Mouse (Mus musculus) heart, postnatal 25 days (tissue): Measurements from ENCODE around the gene Icosl. TPM values are rescaled to one million over a fixed set of nuclear protein-coding genes. Genes with fewer than 3 reads are reported as not detected.
"Not testable (repeated sequence)": the region's sequence is repeated elsewhere in the genome, so short reads cannot be mapped to it uniquely, and the experiment has no call there.

ENCODE experiments used
- DNase-seq: peaks from one replicate; pipeline ENCODE4 v3.0.0; 2022; ENCODE audit warnings: low spot score
- intact Hi-C: fragments of 180-260 bp; cut with DNase I; formaldehyde crosslinking; loops from one replicate; pipeline ENCODE4 v1.15.1; 2025
- total RNA-seq, 2 experiments: library from RNA; stranded (reverse); gene quantifications; 2 replicates each; pipeline ENCODE4 v1.2.3; 2021

The Icosl gene
- total RNA-seq: 1 to 10 TPM; 4.2 to 7.2 TPM

DNA sequence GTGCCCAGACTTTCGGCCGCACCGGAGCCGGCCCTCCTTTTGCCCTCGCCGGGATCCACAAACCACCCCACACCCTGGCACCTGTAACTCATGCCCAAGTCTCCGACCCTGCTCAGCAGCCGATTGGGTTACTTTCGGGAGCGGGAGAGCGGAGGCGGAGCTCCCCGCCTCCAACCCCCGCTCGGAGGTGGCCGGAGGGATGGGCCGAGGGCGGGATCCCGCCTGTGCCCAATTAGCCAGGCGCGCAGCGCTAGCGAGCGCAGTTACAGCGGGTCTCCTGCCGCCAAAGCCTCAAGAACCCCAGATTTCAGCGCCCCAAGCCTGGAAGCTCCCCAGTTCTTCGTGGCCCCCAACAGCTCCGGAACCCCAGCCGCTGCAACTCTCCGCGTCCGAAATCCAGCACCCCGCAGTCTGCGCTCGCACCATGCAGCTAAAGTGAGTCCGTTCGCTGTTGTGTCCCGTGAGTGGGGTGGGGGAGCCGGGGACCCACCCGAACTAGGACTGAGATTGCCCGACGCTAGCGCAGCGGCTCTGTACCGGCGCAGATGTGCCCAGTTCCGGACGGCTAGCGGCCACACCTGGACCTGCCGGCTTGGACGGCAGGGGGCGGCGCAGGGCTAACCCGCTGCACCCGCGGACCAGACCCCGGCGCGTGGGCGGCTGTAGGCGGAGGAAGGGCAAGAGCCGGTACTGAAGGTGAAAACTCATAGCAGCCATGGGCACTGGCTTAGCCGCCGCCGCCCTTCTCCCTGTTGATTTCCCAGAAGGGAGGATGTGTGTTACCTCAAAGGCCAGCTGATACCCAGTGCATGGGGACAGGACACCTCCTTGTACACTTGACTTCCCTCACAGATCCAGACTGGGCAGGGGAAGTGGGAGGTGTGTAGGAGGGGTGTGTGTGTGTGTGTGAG lies at the start of gene Icosl:
Gene Icosl (plus strand): TSS at position 202 of the 911 bp plus-strand sequence.
- intact Hi-C loops: loop anchor here (2.0 kb wide), 1 partner anchor 91 kb away; no protein-coding TSS in a partner anchor
- peak; percentile 75 for DNase-seq

- intact Hi-C loops: loop anchor here (5.0 kb wide), 1 partner anchor 38 kb away; no protein-coding TSS in a partner anchor
- not testable (repeated sequence) for DNase-seq
These were observed 49.1 kb upstream of the Icosl start for GRCm38 (mm10) chr10:78019984-78020383.

DNA sequence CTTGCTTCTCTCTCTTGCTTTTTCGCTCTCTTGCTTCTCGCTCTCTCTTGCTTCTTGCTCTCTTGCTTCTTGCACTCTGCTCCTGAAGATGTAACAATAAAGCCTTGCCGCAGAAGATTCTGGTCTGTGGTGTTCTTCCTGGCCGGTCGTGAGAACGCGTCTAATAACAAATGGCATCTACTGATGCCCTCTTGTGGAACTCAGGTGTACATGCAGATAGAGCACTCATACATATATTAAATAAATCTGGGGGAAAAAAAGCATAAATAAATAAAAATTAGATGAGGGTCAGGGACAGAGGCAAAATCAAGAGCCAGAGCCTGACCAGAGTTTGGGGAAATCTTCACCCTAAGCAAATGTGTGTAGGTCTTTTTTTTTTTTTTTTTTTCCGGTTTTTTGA lies 43.6 kb upstream of the Icosl start:
- intact Hi-C loops: loop anchor here (5.0 kb wide), 3 partner anchors 38 to 372 kb away; no protein-coding TSS in a partner anchor
- not testable (repeated sequence) for DNase-seq

DNA sequence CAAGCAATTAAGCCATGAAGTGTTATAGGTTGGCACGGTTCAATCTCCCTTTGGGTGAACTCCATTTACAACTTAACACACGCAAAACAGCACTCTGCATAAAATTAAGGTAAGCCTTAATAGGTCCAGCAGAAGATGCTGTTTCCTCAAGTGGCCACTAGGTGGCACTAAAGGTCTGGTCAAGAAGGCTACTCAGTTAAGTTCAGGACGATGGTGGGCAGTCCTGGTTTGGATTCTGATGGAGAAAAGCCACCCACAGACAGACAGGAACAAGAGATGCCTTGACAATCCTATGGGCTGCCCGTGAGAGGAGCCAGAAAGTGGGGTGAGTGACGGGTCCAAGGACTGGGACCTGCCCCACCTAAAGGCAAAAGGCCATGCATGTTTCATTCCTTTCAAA lies 41.0 kb upstream of the Icosl start:
- intact Hi-C loops: loop anchor here (5.0 kb wide), 3 partner anchors 41 to 369 kb away; no protein-coding TSS in a partner anchor
- DNase-seq: peak; percentile 27

DNA sequence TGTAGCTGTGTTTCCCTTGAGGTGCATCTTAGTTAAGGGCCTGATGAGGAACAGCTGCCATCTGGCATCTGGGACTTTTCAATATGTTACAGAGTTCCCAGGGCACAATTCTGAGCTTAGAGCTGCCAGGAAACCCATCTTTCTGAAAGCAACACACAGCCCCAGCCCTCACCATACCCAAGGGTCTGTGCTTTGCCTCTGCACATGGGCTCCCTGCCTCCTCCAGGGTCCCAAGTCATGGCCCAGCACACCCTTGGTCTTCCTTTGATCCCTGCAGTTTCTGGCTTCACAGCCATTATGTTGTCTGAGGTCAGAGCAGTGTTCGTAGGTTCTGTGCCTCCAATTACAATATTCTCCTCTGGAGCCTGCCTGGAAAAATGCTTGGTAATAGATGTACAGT lies 40.0 kb upstream of the Icosl start:
- intact Hi-C loops: loop anchor here (5.0 kb wide), 3 partner anchors 42 to 368 kb away; no protein-coding TSS in a partner anchor
- DNase-seq: no peak

DNA sequence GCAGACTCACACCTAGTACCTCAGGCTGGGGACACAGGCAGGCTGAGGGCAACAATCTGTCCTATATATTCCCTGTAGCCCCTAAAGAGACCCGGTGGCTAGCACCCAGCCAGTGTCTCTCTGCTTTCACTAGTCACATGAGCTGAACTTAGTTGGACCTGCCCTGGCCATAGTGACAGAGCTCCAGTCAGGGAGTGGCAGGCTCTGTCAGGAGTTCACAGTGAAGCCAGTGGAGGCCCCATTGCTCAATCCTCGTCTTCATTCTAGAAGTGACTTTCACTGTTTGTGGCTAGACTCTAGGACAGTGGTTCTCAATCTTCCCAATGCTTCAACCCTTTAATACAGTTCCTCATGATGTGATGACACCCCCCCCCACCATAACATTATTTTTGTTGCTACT lies 37.1 kb upstream of the Icosl start:
- no peak for DNase-seq
- intact Hi-C loops: no loop called here

- intact Hi-C loops: no loop called here
- DNase-seq: no peak
These were observed 32.0 kb upstream of the Icosl start for GRCm38 (mm10) chr10:78037139-78037538.

GRCm38 (mm10) chr10:78041647-78042046 lies 27.5 kb upstream of the Icosl start, which contains the start of gene Dnmt3l:
Gene Dnmt3l (plus strand): TSS chr10:78041947.
- intact Hi-C loops: no loop called here
- no peak for DNase-seq

DNA sequence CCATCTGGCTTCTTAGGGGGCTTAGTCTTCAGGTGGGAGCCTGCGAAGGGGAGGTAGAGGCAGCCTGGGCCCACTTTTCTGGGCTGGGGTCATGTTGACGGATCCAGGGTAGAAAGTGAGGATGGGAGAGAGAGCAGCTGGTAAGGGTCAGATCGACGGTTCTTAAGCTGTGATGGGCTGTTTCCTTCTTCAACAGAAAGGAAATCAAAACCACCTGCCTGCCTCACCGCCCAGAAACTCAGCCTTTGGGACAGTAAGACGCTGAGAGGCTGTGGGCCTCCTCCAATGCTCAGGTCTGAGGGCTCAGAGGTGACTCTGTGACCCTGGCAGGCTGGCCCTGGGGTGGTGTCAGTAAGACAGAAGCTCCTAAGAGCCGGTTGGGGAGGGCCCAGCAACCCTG lies 27.0 kb upstream of the Icosl start:
- intact Hi-C loops: no loop called here
- no peak for DNase-seq

DNA sequence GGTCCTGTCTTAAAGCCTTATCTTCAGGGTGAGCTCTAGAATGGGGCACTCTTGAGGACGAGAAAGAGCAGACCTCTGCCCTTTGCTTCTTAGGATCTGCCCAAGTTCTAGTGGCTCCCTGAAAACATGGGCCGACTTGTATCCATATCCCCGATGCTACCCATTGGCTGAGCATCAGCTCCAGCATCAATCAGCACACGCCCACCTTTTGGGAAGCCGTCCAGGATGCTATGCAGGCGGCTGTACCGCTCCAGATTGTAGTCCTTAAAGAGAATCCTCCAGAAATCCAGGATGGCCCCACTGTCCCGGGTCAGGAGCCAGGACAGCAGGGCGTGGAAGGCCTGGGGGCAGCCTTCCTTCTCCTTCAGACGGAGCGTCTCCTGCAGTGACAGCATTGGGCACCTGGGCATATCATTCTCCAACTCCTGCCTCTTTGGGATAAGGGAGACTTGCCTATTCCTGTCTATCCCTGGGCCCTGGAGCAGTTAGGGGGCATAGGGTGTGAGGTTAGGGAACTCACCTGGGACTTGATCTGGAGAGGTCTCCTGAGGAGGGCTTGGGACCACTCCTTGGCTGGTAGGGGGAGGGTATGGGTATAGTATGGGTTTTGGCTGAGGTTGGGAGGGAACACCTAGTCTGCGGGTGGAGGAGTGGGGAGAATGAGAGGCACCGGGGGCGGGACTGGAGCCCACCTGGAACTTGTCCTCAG lies 26.3 kb upstream of the Icosl start:
- intact Hi-C loops: no loop called here
- DNase-seq: no peak

- no peak for DNase-seq
- intact Hi-C loops: no loop called here
These were observed 25.7 kb upstream of the Icosl start, which contains the start of gene Aire for GRCm38 (mm10) chr10:78043406-78043836. Gene Aire (minus strand): TSS chr10:78043610.

GRCm38 (mm10) chr10:78044531-78044930 lies 24.6 kb upstream of the Icosl start:
- intact Hi-C loops: no loop called here
- DNase-seq: no peak

DNA sequence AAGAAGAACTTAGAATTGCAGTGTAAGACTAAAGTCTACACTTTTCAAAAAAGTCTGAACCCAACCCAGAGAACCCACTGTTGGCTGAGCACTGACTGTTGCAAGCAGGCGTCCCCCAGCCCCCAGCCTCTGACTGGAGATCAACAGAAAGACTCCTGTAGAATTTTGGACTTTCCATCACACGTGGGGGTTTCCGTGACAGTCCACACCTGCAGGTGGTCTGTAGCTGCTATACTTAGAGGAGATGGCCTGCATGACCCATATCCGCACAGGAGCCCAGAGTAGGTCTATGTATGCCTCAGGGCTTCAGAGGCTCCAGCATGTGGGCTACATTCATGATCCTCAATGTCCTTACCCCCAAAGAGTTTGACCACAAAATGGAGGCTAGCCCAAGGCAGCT lies 22.7 kb upstream of the Icosl start:
- intact Hi-C loops: no loop called here
- DNase-seq: no peak

DNA sequence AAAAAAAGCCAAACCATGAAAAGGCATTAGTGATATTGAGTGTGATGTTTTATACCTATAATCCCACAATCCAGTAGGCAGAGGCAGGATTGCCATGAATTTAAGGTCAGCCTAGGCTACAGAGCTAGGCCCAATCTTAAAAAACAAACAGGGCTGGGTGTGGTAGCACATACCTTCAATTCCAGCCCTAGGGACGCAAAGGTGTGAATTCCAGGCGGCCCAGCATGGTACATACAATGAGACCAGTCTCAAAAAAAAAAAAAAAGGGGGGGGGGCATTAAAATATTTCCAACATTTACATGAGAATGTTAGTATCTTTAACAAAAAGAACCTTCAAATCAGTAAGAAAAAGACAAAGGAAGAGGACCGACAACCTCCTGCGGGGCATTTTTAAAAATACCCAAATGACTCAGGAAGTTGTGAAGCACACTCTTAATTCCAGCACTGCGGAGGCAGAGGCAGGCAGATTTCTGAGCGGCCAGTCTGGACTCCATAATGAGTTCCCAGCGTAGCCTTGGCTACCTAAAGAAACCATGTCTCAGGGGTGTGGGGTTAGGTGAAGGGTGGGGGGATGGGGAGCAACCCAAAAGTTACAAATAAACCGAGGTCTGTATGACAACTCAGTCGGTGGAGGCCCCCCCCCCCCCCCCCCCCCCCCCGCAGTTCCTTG lies 20.9 kb upstream of the Icosl start:
- no peak for DNase-seq
- intact Hi-C loops: no loop called here

GRCm38 (mm10) chr10:78049519-78050035 lies 19.5 kb upstream of the Icosl start:
- DNase-seq: no peak
- intact Hi-C loops: no loop called here

DNA sequence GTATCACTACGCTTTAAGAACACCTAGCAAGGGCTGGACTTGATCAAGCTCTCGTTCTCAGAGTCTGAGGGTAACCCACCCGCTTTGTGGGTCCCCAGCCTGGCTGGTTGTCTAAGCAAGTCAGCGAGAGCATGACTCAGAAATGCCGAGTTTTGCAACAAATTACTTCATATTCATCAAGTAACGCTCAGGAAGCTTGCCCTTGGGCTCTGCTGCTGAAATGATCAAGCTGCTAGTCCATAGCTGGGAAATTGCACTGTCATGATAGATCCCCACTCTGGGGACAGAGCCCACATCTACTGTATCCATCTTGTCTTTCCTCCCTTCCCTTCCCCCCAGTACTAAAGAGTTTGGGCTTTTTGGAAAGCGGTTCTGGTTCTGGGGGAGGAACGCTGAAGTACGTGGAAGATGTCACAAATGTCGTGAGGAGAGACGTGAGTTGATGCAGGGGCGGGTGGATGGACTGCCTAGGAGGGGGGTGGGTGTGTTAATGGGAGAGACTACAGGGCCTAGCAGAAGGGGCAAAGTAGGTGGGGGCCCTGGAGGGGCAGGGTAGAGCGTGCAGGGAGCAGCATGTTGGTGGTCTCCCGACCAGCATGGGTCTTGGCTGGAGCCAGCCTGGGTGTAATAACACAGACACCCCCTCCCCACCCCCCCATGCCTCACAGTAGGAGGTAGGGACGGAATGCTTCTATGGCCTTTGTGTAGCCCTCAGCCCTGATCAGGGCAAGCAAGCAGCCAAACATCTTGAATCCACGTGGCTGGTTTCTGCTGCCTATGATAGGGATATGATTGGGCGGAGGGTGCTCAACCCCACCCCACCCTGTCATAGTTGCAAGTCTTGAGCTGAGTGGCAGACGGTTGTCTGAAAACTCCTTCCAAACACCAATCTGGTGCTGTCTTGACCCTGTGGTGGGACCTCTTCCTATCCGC lies 14.2 kb upstream of the Icosl start:
- peak; percentile 29 for DNase-seq
- intact Hi-C loops: no loop called here

GRCm38 (mm10) chr10:78057056-78057455 lies 12.0 kb upstream of the Icosl start:
- intact Hi-C loops: no loop called here
- no peak for DNase-seq

- no peak for DNase-seq
- intact Hi-C loops: no loop called here
These were observed 6.0 kb upstream of the Icosl start for GRCm38 (mm10) chr10:78063122-78063521.

- intact Hi-C loops: no loop called here
- no peak for DNase-seq
These were observed 1.9 kb upstream of the Icosl start for GRCm38 (mm10) chr10:78067226-78067625.
